Mouse (Mus musculus): ENCODE measurements around the gene Mrm1.
"Not testable (repeated sequence)": the region's sequence is repeated elsewhere in the genome, so short reads cannot be mapped to it uniquely, and the experiment has no call there.

The Mrm1 gene

GRCm38 (mm10) chr11:84818961-84819692, at the start of gene Mrm1:
Mrm1 (minus strand) TSS chr11:84819515.
- peak; percentile 97 for DNase-seq

DNA sequence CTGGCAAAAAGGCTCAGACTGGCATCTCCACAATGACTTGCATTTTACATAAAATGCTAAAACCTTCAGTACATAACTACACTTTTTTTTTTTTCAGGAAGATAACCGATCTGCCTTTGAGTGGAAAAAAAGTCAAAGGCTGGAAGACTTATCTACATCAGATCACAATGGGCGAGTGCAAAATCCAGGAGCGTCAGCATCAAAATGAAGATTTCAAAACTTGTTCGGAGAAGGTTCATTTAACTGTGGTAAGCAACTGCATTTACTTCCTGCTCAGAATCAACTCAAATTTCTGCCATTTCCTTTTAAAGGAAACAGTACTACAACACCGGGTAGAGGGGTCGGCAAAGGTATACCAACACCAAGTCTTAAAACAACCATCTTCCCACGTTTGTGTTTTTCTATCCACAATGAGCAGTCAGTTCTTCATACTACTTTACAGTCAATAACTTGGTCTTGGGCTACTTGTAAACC, 49.5 kb upstream of the Mrm1 start:
- DNase-seq, result no peak

GRCm38 (mm10) chr11:84867586-84867985, 48.3 kb upstream of the Mrm1 start:
- no peak for DNase-seq

DNA sequence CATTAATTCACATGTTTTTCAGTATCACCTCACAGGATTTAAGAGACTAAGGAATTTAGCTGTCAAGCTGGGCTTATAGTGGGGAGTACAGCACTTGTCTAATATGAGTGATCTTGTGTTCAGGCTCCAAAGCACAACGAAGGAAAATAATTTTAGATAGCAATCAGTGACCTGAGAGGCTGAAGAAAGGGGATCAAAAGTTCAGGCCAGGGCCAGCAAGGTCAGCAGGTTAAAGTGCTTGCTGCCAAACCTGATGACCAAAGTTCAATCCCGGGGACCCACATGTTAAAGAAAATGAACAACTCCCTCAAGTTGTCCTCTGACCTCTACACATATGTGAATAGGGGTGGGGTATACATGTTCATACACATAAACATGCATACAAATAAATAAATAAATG, 46.0 kb upstream of the Mrm1 start:
- no peak for DNase-seq

- no peak for DNase-seq
Observed at GRCm38 (mm10) chr11:84855285-84855684, 36.0 kb upstream of the Mrm1 start.

- DNase-seq, result no peak
Observed at GRCm38 (mm10) chr11:84847475-84848090, 28.3 kb upstream of the Mrm1 start.

DNA sequence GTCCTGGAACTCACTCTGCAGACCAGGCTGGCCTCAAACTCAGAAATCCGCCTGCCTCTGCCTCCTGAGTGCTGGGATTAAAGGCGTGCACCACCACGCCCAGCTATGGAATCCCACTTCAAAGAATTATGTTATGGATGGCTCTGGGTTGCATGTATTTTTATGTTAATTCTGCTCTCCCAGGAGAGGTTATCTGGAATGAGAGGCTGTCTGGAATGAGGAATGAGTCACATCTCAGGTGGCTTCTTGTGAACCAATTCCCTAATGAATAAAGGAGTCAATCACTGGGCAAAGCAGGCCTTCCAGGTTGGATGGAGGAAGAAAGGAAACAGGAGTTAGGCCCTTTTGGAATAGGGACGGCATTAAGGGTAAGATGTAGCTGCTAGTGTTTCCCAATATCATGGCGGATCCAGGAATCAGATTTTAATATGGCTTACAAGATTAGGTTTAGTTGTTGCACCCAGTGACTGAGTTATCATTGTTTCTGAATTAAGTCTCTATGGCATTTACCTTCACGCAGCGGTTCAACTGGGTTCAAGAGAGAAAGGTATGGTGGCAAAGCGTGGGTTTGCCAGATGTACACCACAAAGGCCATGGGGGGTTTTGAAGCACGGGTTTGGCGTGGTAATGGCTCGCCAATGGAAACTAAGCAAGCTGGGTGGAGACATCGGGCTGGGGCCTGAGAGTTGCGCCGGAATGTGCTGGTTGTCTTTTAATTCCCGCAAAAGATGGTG, 27.6 kb upstream of the Mrm1 start:
- no peak for DNase-seq

DNA sequence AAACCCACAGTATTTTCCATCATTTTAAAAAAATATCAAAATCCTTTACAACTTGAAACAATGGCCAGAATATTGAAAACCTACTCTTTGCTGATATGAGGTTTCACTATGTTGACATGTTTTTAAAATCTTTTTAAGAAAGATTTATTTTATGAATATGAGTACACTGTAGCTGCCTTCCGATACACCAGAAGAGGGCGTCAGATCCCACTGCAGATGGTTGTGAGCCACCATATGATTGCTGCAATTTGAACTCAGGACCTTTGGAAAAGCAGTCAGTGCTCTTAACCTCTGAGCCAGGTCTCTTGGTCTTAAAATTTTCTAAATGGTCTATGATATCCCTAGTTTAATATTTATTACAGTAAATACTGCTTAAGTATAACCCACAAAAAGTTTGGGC, 20.0 kb upstream of the Mrm1 start:
- DNase-seq, result no peak

DNA sequence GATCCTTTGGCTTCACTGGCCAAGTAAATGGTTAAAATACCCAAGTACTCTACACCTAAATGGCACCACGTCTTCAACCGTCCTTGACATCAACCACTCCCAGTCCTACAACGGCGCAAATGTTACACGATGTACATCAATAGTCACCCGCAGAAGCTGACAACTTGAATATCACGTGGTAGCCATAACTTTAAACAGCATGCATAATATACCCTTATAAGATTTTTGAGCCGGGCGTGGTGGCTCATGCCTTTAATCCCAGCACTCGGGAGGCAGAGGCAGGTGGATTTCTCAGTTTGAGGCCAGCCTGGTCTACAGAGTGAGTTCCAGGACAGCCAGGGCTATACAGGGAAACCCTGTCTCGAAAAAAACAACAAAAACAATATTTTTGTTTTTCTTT, 10.2 kb upstream of the Mrm1 start:
- not testable (repeated sequence) for DNase-seq

DNA sequence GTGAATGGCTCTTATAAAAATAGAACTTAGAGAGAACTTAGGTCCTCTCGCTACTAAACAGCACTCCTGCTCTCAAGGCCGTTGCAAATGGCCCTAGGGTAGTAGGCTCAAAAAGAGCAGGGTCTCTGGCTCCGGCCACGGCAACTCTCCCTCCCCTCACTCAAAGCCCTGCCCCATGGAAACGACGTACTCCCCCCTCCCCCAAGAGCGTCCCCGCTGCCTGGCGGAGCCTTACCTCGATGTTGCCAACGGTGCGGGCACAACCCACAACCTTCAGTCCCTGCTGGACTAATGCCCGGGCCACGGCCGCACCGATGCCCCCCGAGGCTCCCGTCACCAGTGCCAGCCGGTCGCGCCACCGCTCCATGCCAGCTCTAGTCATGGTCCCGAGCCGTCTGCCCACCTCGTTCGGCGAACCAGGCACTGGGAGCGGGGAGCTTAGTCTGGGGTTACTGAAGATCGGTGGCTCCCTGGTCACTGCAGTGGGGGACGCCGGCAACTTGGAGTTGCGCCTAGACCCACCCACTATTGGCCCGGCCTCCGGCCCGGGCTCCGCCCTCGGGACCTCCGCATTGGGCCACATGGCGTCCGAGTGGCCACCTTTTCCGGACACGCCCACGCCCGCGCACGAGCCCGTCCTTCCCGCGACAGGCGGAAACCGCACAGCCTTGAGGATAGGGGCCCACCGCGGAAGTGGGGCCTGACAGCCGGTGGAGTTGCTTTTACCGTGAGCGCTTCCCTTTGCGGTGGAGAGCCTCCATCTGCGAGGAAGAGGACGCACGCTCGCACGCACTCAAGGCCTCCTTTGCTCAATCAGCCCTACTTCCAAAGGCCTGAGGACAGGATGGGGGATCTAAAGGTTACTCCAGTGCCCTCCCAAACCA, 9.4 kb upstream of the Mrm1 start, which contains the start of gene Dhrs11:
Gene Dhrs11, minus strand, starts transcription at position 479 of the 884 bp plus-strand sequence.
- DNase-seq, result peak; percentile 97

DNA sequence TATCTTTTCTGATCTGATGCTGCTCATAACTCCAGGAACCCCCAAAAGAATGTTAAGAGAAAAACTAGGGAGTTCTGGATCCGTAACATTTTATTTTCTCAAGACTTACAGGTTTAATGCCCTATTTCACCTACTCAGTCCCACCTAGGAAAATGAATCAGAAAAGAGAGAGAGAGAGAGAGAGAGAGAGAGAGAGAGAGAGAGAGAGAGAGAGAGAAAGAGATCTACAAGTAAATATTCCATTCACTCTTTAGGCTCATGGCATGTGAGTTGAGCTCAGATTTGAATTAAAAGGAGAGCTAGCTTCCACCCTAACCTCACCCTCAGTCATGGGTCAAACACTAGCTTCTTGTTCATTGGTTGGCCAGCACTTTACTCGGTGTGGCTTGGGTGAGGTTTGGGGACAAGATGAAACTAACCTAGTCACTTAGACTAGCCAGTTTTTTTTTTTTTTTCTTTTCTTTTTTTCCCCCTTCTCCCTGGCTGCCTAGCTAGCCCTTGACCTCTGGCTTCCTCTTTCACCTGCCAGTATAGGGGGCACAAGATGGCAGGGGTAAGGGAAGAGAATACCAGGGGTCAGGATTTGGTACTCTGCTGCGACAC, 8.7 kb upstream of the Mrm1 start:
- DNase-seq, result no peak

DNA sequence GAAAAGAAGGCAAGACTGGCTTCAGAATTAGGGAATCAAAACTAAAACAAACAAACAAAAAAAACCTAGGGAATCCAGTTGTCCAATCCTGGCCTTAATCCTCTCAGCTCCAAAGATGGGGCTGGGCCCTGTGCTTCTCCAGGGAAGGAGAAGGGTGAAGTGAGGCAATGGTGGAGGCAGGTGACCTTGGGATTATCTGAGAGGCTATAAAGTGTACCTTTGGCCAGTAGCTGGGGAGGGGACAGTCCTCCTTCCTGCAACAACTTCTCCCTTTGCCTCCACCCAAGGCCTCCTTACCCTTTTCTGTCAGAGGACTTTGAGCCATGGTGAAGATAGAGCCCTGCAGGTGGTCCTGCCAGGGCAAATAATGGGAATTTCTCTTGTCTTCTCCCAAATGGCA, 8.2 kb upstream of the Mrm1 start:
- no peak for DNase-seq

GRCm38 (mm10) chr11:84826185-84826584, 6.9 kb upstream of the Mrm1 start:
- peak; percentile 62 for DNase-seq

DNA sequence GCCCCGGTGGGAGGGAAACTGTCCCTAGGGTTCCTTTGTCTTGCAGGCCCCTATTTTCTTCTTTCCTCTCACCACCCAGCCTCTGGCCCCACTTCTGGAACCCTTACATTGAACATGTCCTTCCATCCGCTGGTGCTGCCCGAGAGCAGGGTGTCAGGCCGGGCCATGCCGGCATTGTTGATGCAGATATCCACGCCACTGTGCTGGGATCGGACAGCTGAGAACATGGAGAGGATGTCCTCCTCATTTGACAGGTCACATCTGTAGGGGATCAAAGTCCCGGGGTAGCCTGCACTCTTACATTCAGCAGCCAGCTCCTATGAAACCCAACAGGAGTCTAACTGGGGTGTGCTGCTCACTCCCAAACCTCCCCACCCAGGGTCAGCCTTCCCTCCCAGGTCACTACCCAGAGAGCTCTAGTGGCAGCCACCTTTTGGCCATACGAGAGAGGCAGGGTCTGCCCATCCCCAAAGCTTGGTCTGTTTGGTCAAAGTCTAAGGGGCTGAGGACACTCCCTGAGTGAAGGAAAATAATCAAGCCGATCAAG, 6.0 kb upstream of the Mrm1 start:
- no peak for DNase-seq

DNA sequence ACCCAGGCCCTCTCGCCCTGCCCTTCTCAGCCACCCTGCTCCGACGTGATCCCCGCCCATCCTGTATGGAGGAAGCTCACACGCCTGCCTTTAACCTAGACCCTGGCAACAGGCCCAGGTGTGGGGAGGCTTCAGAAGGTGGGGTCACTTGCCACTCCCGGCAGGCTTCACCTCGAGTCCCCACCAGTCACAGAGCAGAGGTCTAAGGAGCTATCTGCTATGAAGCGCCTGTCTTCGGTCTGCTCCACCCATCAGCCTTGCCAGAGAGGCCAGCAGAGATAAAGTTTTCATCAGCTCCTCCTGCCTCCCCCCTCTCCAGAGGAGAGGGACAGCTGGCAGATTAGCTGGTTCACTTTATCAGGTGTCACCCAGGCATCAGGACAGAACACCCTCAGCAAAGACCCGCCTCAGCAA, 4.2 kb upstream of the Mrm1 start:
- DNase-seq, result no peak

DNA sequence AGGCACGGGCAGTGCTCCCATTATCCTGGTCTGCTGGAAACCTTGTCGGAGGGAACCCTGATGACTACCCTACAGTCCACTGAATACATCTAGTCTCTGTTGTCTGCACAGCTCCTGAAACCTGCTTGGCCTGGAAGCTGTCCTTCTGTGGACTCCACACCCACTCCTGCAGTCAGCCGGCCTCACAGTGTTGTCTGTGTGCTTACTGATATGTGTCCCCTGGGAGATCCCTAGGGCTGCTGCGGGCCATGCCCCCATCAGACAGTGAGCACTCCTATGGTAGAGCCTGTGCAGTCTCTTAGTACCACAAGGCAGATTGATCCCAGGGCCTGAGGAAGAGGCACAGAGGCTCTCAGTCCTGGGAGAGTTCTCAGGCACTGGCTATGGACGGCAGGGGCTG, 3.2 kb upstream of the Mrm1 start:
- no peak for DNase-seq

DNA sequence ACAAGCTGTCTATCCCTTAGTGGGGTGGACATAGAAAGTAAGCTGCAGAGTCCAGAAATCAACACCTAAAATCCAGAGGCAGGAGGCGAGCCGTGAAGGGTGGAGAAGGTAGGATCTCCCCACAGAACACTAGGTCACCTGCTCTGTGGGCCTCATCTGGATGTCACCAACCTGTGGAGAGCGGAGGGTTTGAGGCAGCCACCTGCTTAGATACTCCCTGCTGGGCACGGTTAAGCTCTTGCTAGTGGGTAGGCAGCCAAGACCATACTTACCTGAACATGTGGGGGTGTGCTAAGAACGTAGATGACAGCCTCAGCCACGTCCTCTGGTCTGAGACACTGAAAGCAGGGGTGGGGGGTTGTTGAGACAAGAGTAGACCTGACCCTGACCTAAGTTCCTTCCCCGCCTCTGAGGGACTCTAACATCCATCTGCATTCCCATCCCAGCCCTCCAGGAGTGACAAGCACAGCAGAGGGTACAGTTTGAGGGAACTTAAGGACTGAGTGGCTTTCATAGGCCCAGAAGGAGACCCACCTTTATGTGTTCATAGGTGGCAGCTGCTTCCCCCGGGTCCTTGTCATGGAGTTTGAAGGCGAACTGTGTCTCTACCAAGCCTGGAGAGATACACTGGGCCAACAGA, 1.9 kb upstream of the Mrm1 start:
- DNase-seq, result no peak

GRCm38 (mm10) chr11:84818085-84818960, 992 bp downstream of the Mrm1 start:
- peak; percentile 89 for DNase-seq

DNA sequence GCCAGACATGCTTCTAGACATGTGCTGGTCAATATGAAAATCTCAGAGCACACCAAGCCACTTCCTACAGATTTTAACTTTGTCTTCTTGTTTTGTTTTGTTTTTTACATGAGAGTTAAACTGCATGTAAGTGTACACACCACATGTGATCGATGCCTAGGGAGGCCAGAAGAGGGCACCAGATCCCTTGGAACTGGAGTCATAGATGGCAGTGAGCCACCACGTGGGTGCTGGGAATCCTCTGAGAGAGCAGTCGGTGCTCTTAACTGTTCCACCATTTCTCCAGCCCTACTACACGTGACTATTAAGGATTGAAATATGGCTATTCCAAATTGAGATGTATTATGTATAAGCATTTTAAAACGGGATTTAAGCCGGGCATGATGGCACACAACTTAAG, 2.0 kb downstream of the Mrm1 start:
- DNase-seq, result no peak

DNA sequence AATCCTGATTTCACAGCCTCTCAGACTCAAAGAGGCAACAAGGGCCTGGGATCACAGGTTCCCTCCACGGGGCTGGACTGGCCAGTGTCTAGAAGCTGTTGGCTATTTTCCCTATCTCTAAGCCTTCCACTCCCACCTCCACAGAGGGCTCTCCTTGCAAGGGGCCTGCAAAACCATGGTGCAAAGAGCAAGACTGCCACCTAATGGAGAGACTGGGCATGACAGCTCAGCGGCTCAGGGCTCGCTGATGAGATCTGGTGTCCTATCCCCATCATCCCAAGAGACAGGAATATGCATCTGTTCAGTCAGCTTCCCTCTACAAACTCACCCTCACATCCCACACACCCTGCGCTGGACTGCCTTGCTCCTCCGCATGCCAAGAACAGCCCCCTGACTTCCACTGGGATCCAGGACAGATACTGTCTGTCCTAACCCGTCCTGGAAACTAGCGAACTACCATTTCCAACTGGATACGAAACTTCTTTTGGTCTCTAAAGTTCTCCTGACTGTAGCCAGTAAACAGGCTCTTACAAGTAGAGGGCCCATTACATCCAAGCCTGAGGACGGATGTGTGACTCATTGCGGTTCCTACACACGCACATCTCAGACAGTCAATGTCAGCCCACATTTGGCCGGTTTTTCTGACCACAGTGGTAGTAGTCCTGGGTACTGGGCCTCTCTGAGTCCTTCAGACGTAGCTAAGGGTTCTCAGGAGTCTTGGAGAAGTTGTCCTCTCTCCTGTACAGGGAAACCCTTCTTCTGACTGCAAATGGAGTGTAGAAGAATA, 5.4 kb downstream of the Mrm1 start:
- peak; percentile 80 for DNase-seq
